Mouse (Mus musculus) CD8-positive naive resting alpha-beta T cell, adult 2 months (primary cell): ENCODE results near the gene Cavin4.

Experiments
- DNase-seq, 2 experiments: peaks; one replicate each; pipeline ENCODE4 v3.0.0; 2022; ENCODE audit warnings: low read depth in 2 of 2, low spot score in 2 of 2

Gene Cavin4

DNA sequence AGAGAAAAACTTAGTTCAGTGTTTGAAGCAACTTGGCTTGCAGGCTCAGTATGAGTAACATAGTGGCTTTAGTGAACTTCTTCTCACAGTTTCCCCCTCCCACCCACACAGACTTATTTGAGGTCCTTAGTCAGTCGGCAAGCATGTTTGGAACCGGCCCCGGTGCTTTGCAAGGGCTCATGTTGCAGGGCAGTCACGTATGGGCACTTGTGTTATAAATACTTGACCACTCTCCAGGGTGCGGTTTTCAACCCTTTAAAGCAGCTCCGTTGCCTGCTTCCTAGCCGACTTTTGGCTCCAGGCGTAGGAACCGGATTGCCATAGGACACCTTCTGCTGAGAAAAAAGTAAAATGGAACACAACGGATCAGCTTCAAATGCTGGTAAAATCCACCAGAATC lies at the start of gene Cavin4:
TSS of gene Cavin4 (plus strand) at position 244 of the 400 bp plus-strand sequence.
- no peak for DNase-seq

DNA sequence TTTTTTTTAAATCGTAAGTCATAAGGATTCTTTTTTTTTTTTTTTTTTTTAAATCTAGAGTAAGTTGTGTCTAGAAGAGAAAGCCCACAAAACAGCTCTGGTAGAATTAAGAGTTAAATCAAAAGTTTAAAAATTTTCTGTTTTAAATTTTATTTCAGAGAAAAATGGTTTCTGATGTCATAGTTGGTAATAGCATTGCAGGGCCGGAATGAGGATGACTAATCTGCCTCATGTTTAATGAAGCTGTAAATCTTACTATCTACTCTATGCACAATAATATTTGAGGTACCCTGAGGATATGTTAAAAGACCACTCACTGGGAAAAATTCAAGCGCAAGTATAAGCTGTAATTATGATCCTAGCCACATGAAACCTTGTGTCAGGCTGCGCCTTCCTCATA lies 47.8 kb upstream of the Cavin4 start:
- no peak for DNase-seq

DNA sequence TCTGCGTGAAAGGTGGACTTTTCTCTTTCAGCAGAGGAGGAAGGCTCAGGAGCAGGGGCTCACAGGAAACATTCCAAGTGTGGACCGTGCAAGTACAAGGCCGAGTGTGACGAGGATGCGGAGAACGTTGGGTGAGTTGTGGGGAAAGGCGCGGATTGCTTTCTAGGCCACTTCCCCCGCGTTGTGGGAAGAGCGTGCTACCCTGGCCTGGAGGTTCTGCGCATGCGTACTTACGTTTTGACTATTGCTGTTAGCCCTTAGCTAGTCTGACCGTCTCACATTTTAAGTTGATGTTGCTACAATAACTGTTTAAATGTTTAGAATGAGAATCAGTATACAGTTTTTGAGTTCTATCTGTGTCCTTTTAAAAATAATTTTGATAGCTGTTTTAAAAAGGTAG lies 46.1 kb upstream of the Cavin4 start:
- DNase-seq, result no peak

DNA sequence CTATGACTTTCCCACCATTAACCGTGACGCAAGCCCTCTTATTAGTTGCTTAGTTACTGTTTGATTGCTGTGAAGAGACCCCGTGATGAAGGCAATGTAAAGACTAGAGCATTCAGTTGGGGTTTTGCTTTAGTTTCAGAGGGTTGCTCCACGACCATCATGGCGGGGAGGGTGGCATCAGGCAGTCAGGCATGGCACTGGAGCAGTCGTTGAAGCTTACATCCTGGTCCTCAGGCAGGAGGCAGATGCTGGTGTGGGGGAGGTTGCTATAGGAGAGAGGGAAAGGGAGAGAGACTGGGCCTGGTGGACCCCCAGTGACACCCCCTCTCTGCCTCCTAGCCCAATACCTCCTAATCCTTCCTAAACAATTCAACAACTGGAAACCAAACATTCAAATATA lies 43.2 kb upstream of the Cavin4 start:
- no peak for DNase-seq

DNA sequence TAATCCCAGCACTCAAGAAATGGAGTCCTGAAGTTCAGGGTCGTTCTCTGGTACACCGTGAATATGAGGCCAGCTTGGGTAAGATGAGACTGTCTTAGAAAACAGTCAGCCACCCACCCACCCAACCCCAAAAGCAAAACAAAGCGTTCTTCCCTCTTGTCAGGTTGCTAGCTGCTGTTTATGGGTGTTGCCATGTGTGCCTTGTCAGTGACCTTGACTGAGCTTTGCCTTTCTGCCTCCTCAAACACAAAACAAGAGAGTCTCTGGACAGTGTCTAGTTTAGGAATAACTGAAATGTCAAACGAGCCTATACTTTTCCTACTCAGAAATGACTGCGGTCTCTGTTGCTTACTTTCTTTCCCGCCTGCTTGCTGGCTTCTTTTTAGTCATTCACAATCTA lies 41.1 kb upstream of the Cavin4 start:
- no peak for DNase-seq

DNA sequence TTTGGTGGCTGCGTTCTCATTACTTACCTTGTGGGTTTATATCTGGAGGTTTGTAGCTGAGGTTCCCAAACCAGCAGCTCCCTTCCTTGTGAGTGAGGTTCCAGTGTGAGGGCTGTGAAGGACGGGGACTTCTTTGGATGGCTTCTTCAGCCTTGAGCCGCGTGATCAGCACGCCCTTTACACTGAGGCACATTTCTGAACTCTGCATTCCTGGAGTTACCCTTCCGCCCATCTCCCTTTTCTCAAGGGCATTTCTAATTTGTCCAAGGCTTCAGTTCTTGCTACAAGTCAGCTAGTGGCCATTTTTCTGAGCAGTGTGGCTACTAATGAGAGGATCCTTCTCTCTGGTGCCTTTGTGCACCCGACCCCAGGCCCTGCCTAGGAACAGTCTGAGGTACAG lies 40.4 kb upstream of the Cavin4 start:
- no peak for DNase-seq

DNA sequence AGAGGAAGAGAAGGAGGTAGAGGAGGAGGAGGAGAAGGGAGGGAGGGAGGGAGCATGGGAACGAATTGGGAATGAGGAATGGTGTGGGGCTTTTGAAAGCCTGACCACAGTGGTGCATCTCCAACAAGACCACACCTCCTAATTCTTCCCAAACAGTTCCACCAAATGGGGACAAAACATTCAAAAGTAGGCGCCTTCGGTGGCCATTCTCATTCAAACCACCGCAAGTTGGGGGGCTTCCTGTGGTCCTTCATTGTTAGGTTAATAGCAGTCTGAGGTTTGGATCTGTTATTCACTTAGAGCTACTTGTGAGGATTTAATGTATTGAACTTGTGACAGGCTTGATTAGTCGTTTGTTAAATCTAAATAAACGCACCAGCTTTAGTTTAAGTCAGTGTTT lies 38.4 kb upstream of the Cavin4 start:
- DNase-seq, result no peak

DNA sequence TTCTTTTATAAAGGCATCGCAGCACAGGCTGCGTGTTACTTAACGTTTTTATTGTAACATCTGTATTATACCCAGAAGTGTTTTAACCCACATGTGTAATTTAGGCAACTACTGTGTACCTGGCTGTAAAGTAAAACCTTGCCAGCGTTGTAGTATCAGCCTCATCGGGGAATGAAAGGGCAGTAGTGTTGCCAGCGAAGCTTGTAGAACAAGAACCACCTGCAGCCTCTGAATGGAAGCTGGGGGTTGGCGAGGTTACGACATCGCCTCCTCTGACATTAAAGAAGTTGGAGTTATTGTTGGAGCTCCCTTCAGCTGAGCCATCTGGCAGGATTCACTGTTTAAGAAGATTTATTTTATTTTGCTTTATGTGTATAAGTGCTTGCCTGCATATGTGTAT lies 37.5 kb upstream of the Cavin4 start:
- no peak for DNase-seq

DNA sequence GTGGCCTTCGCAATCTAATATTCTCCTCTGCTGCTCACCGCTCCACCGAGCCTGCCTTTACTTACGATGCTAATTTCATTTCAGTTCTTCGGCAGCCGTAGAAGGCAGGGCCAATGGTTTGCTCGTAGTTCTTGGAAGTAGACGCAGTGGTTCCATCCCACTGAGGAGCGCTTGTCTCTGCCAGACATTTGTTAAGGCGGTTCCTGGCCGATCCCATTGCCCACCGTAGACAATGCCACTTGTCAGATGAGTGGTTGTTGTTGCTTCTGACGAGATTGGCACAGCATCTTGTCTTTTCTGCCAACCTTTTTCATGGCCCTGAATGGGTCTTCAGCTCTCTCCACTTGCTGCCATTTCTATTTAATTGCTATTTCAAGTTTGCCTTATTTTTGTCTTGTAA lies 33.9 kb upstream of the Cavin4 start:
- no peak for DNase-seq

DNA sequence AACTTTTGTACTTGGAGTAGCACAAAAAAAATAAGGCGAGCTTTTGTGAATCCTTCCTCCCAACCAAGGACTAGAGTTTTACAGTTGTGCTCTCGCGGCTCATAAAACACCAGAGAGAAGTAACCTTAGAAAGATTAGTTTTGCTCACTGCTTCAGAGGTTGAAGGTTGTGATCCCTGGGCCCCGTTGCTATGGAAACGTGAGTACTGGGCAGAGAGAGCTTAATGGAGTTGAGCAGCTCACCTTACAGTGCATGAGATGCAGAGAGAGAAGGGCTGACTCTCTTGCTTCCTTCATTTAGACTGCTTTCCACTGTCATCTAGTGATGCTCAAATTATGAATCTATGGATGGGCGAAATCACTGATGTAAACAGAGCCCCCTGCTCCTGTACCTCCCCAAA lies 29.8 kb upstream of the Cavin4 start:
- no peak for DNase-seq

DNA sequence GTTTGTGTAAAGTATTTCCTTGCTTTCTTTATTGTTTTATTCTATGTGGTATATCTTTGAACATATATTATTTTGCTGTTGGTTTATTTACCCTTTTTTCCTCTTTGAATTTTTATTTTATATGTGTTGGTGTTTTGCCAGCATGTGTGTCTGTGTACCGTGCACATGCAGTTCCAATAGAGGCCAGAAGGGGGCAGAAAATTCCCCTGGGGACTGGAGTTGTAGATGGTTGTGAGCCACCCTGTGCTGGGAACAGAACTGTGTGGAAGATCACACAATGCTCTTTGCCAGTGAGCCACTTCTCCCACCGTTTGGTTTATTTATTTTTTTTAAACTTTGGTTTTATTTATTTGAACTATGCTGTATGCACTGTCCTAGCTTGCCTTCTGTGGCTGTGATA lies 29.3 kb upstream of the Cavin4 start:
- no peak for DNase-seq

DNA sequence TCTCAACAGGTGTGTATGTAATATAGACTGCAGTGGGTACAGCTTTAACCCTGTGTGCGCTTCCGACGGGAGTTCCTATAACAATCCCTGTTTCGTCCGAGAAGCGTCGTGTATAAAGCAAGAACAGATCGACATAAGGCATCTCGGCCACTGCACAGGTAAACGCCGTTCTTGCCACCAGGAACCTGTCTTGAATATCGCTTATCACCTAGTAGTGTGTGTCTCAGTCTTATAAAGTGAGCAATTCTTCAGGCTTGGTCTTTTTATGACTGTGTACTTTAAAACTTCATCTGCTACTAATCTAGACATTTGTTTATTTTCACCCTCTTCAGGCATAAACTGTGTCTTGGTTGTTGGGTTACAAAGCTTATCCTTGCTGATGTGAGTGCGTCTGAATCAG lies 26.5 kb upstream of the Cavin4 start:
- DNase-seq, result no peak

DNA sequence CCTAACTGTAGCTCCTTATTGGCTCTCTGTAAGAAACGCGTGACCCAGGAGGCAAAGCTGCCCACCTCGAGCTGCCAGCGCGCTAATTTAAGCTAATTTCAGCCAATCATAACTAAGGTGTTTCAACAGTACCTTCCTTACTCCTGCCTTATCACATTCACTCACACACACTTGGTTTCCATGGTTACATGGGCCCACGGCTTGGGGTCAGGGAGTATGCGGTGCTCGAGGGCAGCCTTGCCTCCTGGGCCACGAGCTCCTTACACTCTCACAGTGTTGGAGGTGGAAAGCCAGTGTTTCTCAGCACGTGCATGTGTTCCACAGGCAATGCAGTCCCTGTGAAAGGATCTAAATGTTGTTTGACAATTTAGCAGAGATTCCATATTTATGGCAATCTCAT lies 25.2 kb upstream of the Cavin4 start:
- no peak for DNase-seq

DNA sequence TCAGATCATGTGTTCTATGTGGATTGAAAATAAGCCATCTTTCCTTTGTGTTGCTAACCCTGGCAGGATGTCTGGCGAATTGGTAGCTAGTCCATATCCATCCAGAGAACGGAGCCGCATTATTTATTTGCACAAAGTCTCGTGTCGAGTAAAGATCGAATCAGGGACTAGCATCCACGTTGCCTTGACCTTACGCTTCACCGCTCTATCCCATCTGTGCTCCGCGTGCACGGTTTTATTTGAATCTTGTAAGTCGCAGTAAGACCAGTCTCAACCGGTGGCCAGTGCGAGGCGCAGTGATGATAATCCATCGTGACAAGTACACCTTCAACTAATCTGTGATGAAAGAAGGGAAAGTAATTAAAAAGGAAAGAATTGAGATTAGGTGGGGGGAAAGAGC lies 23.8 kb upstream of the Cavin4 start:
- DNase-seq, result no peak

DNA sequence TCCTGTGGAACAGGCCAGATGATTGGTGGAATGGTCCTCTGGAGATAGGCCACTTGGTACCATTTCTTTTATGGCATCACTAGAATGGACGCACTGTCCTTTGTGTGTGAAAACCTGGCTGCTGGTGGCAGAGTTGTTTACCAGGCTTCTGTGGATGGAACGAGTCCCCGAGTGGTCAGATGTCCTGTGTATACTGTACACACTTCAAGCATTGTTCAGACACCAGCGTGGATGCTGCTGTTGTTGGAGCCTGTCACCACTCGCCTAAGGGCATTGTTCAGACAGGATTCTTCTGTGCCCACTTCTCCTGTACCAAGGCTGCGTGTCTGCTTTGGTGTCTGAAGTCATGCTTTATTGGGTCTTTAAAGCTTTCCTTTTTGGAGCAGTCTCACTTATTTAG lies 19.5 kb upstream of the Cavin4 start:
- no peak for DNase-seq

DNA sequence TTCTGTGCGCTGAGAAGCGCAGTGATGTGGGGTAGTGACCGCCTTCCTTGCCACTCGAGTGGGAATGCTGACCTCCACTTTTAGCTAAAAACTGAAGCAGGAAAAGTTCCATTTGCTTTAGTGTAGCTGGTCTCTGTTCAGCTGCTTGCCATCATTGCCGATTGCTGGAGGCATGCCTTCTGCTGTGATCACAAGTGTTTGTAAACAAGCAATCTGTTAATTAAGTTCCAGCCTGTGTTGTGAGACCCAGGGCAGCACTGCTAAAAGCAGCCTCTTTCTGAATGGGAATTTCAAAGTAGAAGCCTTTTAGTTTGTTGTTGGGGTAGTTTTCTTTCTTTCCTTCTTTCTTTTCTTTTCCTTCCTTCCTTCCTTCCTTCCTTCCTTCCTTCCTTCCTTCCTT lies 17.2 kb upstream of the Cavin4 start:
- no peak for DNase-seq

DNA sequence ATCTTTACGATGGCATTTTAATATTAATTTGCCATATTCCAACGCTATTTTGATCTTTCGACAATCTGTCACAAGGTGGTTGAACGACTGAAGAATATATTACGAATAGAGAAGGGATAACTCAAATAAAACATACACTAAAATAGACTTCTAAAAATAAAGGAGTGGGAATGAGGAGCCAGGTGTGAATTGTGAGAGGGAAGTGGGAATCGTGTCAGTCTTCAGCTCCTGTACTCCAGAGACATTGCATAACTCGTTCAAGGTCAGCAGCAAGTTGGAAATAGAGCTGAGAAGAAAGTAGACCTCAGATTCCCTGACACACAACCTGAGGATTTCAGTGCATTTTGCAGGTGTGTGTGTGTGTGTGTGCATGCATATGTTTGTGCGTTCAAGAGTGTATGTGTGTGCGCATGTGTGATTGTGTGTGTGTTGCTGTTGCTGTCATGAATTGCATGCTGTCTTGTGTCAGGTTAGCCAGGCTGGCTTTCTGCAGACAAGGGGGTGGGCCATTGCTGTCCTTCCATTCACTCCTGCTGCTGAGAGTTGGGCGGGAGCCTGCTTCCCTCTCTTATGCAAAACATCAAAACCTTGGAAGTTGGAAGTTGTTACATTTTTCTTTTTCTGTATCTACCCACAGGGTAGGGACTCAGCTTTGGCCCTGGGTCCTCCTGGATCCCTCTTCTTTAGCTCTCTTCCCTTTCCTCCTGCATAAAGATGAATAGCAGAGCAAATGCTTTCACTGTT lies 12.5 kb upstream of the Cavin4 start:
- no peak for DNase-seq

DNA sequence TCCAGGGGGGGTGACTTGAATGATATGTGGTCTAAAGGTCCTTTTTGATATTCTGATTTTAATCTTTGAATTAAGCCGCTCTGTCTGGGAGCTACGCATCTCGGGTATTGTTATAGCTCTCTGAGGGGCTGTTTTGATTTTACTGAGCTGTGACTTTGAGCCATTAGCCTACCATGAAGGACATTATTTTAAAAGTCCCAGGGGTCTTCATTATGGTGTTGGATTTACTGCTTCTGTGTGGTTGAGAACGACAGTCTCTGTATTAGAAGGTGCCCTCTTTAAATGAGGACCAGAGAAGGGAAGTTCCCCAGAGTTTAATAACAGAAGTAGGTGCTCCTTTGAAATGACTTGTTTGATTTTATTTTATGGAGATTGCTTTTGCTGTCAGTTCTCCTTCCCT lies 9.2 kb upstream of the Cavin4 start:
- no peak for DNase-seq

DNA sequence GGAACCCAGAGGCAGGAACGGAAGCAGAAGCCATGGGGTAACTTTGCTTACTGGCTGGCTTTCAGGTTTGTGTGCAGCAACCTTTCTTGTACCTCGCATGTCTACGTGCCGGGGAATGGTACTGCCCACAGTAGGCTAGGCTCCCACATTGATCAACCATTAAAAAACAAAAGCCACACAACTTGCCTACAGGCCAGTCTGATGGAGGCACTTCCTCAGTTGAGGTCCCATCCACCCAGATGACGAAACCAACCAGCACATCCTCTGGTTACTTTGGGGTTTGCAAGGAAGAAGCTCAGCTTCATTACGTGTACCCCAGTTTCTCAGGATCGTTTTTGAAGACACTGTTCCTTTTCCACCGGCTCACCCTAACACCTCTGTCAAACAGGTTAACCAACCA lies 6.8 kb upstream of the Cavin4 start:
- DNase-seq, result no peak

DNA sequence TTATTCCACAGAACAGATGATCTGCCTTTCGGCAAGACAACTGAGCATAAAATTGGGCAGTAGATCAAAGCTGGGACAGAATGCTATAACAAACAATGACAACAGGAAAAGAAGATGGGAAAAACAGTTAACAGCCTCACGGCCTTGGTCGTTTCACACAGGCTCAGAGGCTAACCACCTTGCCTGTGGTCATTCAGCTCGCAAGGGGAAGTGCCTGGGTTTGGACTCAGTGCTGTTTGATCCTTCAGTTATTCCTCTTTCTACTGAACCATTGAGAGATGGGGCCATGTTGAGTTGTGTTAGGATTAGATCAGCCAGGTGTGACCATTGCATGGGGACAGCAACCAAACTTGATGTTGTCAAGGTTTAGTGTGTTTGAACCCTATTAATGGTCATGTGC lies 3.2 kb upstream of the Cavin4 start:
- no peak for DNase-seq

DNA sequence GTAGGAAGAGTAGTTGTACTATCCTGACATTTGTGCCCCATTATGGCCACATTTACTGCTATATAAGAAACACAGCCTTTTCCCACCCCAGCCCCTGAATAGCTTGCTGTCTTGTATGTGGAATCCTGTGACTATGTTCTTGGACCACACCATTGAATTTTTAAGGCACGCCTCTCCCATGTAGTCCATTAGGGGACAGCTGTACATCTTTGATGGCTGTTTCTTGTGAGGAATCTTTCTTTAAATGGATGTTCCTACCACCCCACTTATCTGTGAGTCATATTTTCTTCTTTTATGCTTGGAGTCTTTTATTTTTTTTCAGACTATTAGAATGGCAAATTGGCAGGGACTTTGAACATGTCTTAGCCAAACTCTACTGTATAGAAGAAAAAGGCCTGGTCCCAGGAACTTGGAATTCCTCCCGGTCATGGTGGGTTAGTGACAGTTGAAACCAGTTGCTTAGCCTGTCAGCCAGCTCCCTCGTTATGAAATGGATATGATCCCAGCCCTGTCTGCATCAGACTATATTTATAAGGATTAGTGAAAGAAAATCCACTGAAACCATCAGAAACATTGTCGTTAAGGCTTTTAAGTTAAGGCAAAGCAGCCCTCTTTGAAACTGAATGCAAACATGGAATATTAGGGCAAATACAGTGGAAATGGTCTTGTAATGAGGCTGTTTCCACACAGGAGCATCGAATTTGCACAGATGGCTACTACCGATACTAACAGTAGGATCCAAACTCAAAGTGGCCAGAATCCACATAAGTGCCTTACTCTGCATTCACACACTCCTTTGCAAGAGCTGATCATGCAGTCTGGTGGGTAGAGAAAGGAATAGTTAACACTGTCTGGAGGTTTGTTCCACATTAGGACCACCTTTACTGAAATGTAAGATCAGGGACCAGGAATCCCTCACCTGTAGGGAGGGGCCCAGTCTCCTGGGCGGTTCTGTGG lies 2.4 kb upstream of the Cavin4 start:
- no peak for DNase-seq

DNA sequence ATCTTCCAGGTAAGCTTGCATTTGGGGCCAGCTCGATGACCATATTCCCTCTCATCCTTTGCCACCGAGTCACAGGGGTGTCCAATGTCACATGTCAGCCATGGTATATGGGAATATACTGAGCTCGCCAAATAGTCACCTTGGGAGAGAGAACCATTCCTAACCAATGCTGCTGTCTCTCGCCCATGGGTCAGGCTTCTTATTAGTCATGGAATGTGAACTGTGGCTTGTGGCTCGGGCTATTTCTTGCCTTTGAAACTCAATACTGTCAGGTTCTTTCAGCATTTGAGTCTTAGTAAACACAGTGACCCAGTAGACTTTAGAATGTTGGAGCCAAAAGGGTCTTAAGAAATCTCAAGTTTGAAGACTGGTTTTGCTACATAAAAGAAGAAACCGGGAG lies 707 bp downstream of the Cavin4 start:
- DNase-seq, result no peak

DNA sequence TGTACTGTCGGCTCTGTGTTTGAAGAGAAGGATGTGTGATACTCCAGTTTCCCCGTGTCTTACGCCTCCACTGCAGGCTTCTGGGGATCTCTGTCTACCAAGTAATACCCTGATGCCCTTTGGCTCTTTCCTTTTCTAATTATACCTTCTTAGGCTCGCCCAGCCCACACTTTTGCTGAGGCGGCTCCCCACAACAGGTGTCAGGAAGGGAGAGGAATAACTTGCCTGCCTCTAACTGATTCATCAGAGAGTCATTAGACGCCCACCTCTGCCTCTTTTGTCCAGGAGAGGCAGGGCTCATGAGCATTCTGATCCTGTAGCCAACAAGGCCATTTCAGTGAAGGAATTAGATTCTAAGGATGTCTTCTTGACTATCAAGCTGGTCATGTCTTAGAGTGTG lies 4.0 kb downstream of the Cavin4 start:
- DNase-seq, result no peak
